Mouse (Mus musculus) midbrain, embryonic 13.5 days (tissue): ENCODE measurements at regions not wholly inside any gene's neighbourhood (a gene's known extent, or its start where the extent isn't known, plus 50 kb on each side); places are given as distances from the start of the nearest gene placed in this dataset.

Source experiments
- ATAC-seq: fragments of 200-750 bp; cut with Nextera tagmentation; 2 replicates; pipeline ENCODE4 v1.8.0; 2017; ENCODE audit warnings: mild to moderate bottlenecking, moderate TSS enrichment, moderate library complexity
- H3K27ac ChIP-seq: fragments of 300-500 bp; sonication (generic); 2 replicates; pipeline ENCODE4 v1.5.1; 2015; ENCODE audit warnings: inconsistent platforms, mild to moderate bottlenecking, moderate library complexity
- H3K27me3 ChIP-seq: fragments of 300-500 bp; sonication (generic); 2 replicates; pipeline ENCODE4 v1.6.1; 2015; ENCODE audit warnings: mild to moderate bottlenecking, inconsistent platforms
- H3K36me3 ChIP-seq: fragments of 300-500 bp; sonication (generic); 2 replicates; pipeline ENCODE4 v1.6.1; 2015; ENCODE audit warnings: mild to moderate bottlenecking, inconsistent platforms
- H3K4me1 ChIP-seq: fragments of 300-500 bp; sonication (generic); replicated peaks from 2 replicates; pipeline ENCODE4 v1.6.1; 2015; ENCODE audit warnings: inconsistent platforms
- H3K4me2 ChIP-seq: fragments of 300-500 bp; sonication (generic); replicated peaks from 2 replicates; pipeline ENCODE4 v1.6.1; 2015; ENCODE audit warnings: moderate library complexity, mild to moderate bottlenecking, inconsistent platforms
- H3K4me3 ChIP-seq: fragments of 300-500 bp; sonication (generic); replicated peaks from 2 replicates; pipeline ENCODE4 v1.5.1; 2015; ENCODE audit warnings: mild to moderate bottlenecking, inconsistent platforms
- H3K9ac ChIP-seq: fragments of 300-500 bp; sonication (generic); replicated peaks from 2 replicates; pipeline ENCODE4 v1.6.1; 2015; ENCODE audit warnings: mild to moderate bottlenecking, inconsistent platforms
- H3K9me3 ChIP-seq: fragments of 300-500 bp; sonication (generic); 2 replicates; pipeline ENCODE4 v1.6.1; 2016; ENCODE audit warnings: mild to moderate bottlenecking, inconsistent platforms
- WGBS: fragments of 180-500 bp; shearing (Covaris S2); methylation state at CpG from one replicate; pipeline ENCODE4 v1.1.7; 2015; 5-methylcytosine and 5-hydroxymethylcytosine counted together

- H3K4me2 ChIP-seq = no peak overlapping the region
- no peak overlapping the region for H3K27ac ChIP-seq
- H3K9me3 ChIP-seq = no peaks in the 10 kb centered on the region
- no peaks in the 10 kb centered on the region for H3K36me3 ChIP-seq
- no peak for ATAC-seq
- no peak overlapping the region for H3K4me3 ChIP-seq
- 88% methylated on average over 5 of the region's 5 CpGs for WGBS
- no peaks in the 10 kb centered on the region for H3K27me3 ChIP-seq
- H3K4me1 ChIP-seq = no peaks in the 10 kb centered on the region
- no peak overlapping the region for H3K9ac ChIP-seq
Measured at GRCm38 (mm10) chr10:125467503-125467902, 78.2 kb upstream of the Slc16a7 start.

- no peak for ATAC-seq
- Histone ChIP-seq H3K27me3 (no peaks in the 10 kb centered on the region), H3K4me3 (no peak overlapping the region), H3K36me3 (no peaks in the 10 kb centered on the region), H3K9ac (no peak overlapping the region), H3K27ac (no peak overlapping the region), H3K4me1 (peaks cover 5% of the 10 kb centered on the region; the same call in 1 of the 2 replicates), H3K4me2 (no peak overlapping the region), H3K9me3 (no peaks in the 10 kb centered on the region)
- whole genome bisulfite sequencing = 86% methylated on average over 3 of the region's 3 CpGs
Measured at GRCm38 (mm10) chr10:125488350-125488749, 99.1 kb upstream of the Slc16a7 start.

- H3K27me3 ChIP-seq = no peaks in the 10 kb centered on the region
- H3K4me1 ChIP-seq = no peaks in the 10 kb centered on the region
- no peak overlapping the region for H3K4me3 ChIP-seq
- H3K9ac ChIP-seq = no peak overlapping the region
- no peaks in the 10 kb centered on the region for H3K9me3 ChIP-seq
- no peak overlapping the region for H3K27ac ChIP-seq
- no peak overlapping the region for H3K4me2 ChIP-seq
- no peaks in the 10 kb centered on the region for H3K36me3 ChIP-seq
- no peak for ATAC-seq
- 57% methylated on average over 4 of the region's 4 CpGs for WGBS
Measured at GRCm38 (mm10) chr10:125490395-125490794, 101.1 kb upstream of the Slc16a7 start.

- Histone ChIP-seq H3K27ac (no peak overlapping the region), H3K4me1 (no peaks in the 10 kb centered on the region), H3K27me3 (no peaks in the 10 kb centered on the region), H3K9me3 (no peaks in the 10 kb centered on the region), H3K4me2 (no peak overlapping the region), H3K9ac (no peak overlapping the region), H3K36me3 (no peaks in the 10 kb centered on the region), H3K4me3 (no peak overlapping the region)
- WGBS = 79% methylated on average over 4 of the region's 4 CpGs
- no peak for ATAC-seq
Measured at GRCm38 (mm10) chr10:125494489-125494888, 105.2 kb upstream of the Slc16a7 start.

GRCm38 (mm10) chr10:125498347-125498746 is 109.1 kb upstream of the Slc16a7 start:
- no peaks in the 10 kb centered on the region for H3K27me3 ChIP-seq
- H3K4me2 ChIP-seq = no peak overlapping the region
- ATAC-seq = no peak
- no peak overlapping the region for H3K27ac ChIP-seq
- H3K4me3 ChIP-seq = no peak overlapping the region
- no peaks in the 10 kb centered on the region for H3K9me3 ChIP-seq
- H3K4me1 ChIP-seq = no peaks in the 10 kb centered on the region
- H3K9ac ChIP-seq = no peak overlapping the region
- no peaks in the 10 kb centered on the region for H3K36me3 ChIP-seq
- WGBS = 35% methylated on average over 1 of the region's 1 CpGs

DNA sequence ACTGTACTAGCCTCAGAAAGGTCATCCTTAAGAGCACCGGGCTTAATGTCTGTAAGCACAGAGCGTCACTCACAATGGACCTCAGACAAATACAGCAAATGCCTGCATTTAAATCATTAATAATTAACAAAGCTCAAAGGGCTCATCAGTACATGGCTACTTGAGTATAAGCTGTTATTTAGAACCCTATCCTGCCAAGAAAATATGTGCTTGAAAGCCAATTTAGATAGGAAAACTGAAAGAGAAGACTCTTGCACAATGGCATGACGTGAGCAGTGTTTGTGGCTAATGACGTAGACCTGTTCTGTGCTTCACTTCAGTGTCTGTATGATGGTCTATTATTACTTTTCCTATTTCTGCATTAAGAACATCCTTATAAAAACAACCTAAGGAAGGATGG is 111.1 kb upstream of the Slc16a7 start:
- Histone ChIP-seq H3K4me1 (no peaks in the 10 kb centered on the region), H3K9ac (no peak overlapping the region), H3K36me3 (no peaks in the 10 kb centered on the region), H3K4me3 (no peak overlapping the region), H3K27me3 (no peaks in the 10 kb centered on the region), H3K27ac (no peak overlapping the region), H3K4me2 (no peak overlapping the region), H3K9me3 (no peaks in the 10 kb centered on the region)
- no peak for ATAC-seq
- whole genome bisulfite sequencing = 78% methylated on average over 4 of the region's 4 CpGs

DNA sequence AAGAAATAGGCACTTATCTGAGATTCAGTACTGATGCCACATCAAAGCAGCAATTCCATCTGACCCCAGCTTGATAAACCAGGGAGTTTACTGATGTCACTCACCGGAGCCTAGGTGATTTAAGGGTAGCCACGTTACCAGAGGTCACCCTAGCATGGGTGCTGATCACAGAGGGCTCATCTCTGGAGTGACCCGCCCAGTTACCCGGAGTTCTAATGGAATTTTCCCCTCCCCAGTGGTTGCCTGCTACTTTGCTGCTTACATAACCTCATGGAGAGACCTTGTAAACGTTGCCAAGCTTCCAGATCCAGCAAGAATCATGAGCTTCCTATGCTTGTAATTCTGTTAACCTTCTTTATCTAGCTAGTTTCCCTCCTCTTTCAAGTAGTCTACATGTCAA is 125.8 kb upstream of the Slc16a7 start:
- Histone ChIP-seq H3K4me3 (no peak overlapping the region), H3K4me2 (no peak overlapping the region), H3K9me3 (no peaks in the 10 kb centered on the region), H3K27me3 (no peaks in the 10 kb centered on the region), H3K36me3 (no peaks in the 10 kb centered on the region), H3K27ac (no peak overlapping the region), H3K4me1 (no peaks in the 10 kb centered on the region), H3K9ac (no peak overlapping the region)
- 77% methylated on average over 5 of the region's 5 CpGs for WGBS
- ATAC-seq = no peak

DNA sequence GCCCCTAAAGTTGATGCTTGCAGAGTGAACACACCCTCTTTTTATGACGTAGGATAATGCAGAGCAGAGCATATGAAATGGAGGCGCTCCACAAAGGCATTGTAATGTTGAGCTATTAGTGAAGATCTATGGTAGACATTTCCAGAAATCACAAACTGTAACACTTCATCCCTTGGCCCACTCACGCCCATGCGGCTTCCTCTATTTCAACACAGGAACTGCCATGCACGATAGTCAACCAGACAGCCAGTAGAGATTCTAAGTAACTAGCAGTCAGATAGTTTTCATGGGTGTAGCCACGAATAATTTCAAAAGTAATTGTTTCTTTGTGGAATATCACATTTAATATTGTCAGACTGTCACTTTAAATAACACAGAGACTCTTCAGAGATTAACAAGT is 141.6 kb upstream of the Slc16a7 start:
- ATAC-seq = no peak
- Histone ChIP-seq H3K9ac (no peak overlapping the region), H3K36me3 (no peaks in the 10 kb centered on the region), H3K27me3 (no peaks in the 10 kb centered on the region), H3K4me2 (no peak overlapping the region), H3K9me3 (no peaks in the 10 kb centered on the region), H3K27ac (no peak overlapping the region), H3K4me3 (no peak overlapping the region), H3K4me1 (no peaks in the 10 kb centered on the region)
- WGBS = 86% methylated on average over 6 of the region's 6 CpGs

DNA sequence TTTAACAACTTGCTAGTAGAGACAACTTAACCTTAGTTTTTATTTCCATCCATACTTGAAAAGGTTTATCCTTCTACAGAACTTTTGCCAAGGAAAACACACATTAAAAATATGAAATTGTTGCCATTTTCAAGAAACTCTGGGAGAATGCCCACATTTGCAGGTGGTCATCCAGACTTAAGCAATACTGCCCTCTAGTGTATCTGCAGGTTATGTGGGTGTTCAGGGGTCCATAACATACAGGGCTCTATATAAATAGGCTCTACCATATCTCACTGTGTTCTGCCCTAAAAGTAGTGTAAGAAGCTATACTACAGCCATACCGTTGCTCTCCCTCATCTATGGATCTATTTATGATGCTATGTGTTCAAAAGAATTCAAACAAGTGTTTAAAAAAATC is 149.1 kb upstream of the Slc16a7 start:
- 0 out of 2 replicates have a peak, but pooled peaks have one; percentile 56 for ATAC-seq
- Histone ChIP-seq H3K9ac (no peak overlapping the region), H3K4me1 (no peaks in the 10 kb centered on the region), H3K9me3 (no peaks in the 10 kb centered on the region), H3K27me3 (no peaks in the 10 kb centered on the region), H3K27ac (no peak overlapping the region), H3K4me3 (no peak overlapping the region), H3K36me3 (no peaks in the 10 kb centered on the region), H3K4me2 (no peak overlapping the region)
- 41% methylated on average over 1 of the region's 1 CpGs for WGBS

- 43% methylated on average over 7 of the region's 7 CpGs for WGBS
- ATAC-seq = no peak
Measured at GRCm38 (mm10) chr10:125586489-125587147, 197.4 kb upstream of the Slc16a7 start.

GRCm38 (mm10) chr10:125593006-125593405 is 203.7 kb upstream of the Slc16a7 start:
- Histone ChIP-seq H3K9me3 (no peaks in the 10 kb centered on the region), H3K27me3 (no peaks in the 10 kb centered on the region), H3K27ac (no peak overlapping the region), H3K4me1 (no peaks in the 10 kb centered on the region), H3K4me2 (no peak overlapping the region), H3K4me3 (no peak overlapping the region), H3K9ac (no peak overlapping the region), H3K36me3 (no peaks in the 10 kb centered on the region)
- WGBS = 91% methylated on average over 5 of the region's 5 CpGs
- no peak for ATAC-seq

More at GRCm38 (mm10) chr10:125586489-125587147, 197.4 kb upstream of the Slc16a7 start:
- no peaks in the 10 kb centered on the region for H3K9me3 ChIP-seq
- no peaks in the 10 kb centered on the region for H3K4me1 ChIP-seq
- H3K27ac ChIP-seq = no peak overlapping the region
- no peaks in the 10 kb centered on the region for H3K36me3 ChIP-seq
- H3K4me2 ChIP-seq = no peak overlapping the region
- H3K27me3 ChIP-seq = no peaks in the 10 kb centered on the region
- H3K9ac ChIP-seq = no peak overlapping the region
- H3K4me3 ChIP-seq = no peak overlapping the region

DNA sequence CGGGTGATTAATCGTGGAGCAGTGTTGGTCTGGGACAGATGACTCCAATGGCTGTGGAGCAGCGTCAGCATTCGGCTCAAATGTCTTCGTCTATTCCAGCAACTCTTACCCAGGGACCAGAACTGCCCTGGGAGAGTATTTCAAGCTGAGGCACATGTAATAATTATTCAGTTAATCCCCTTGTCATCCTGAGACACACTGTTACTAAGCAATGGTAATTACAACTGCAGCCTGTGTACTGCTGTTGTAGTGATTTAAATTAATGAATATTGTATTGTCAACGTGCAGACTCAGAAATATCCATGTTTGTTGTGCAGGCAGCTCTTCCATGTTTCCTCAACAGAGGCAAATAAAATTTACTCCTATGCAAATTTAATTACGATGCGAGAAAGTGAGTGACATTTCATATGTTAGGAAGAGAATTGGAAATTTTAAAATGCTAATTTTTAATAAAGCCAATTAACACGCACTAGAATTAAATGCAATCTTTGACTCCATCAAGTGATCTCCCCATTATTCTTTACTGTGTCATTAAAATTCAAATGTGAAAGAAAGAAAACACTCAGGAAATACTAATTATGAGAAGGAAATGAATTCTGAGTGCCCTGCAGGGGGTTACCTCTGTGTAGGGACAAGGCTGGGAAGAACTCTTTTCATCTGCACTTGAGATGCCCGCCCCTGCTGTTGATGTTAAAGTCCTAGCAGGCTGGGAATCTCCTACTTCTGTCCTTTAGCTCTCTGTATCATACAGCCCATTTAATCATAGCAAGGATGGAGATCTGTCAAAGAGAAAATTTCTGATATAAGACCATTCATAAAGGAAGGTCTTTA is 218.7 kb upstream of the Slc16a7 start:
- ATAC-seq = peak; percentile 95
- Histone ChIP-seq H3K4me1 (peaks cover 9% of the 10 kb centered on the region), H3K9me3 (no peaks in the 10 kb centered on the region), H3K36me3 (no peaks in the 10 kb centered on the region), H3K27me3 (no peaks in the 10 kb centered on the region), H3K4me2 (no peak overlapping the region), H3K27ac (peak overlapping the region; percentile 48), H3K9ac (no peak overlapping the region), H3K4me3 (no peak overlapping the region)
- 52% methylated on average over 10 of the region's 10 CpGs for WGBS
